Mouse (Mus musculus) testis, adult 2 months (tissue): Measurements from ENCODE around the gene Krtap3-1.

Experiments used
- CTCF ChIP-seq: fragments of 200-500 bp; IDR thresholded peaks from 2 replicates; pipeline ENCODE4 v1.5.1; 2012; ENCODE audit warnings: low read depth, mild to moderate bottlenecking, inconsistent platforms, low read length, moderate library complexity; ENCODE audit not compliant: control insufficient read depth, insufficient read depth, insufficient replicate concordance
- POLR2A ChIP-seq: fragments of 200-500 bp; IDR thresholded peaks from 2 replicates; pipeline ENCODE4 v1.6.1; 2012; ENCODE audit warnings: low read depth, mild to moderate bottlenecking, inconsistent platforms, low read length, moderate library complexity; ENCODE audit not compliant: control insufficient read depth

DNA sequence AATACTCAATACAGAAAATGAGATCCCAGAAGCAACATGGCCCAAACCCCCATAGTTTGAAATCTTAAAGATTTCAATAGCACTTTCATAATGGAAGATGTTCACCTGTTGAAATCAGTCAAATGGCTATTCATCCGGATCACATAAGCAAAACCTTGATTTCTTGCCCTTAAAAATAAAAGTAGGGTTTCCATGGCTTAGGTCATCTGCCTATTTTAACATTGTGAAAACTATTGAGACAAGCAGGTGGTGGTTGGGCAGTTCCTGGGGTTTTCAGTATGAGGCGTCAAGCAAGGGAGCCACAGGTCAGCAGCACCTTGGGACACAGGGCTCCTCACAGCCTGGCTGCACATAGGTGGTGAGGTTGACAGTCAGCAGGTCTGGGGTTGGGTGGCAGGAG lies 10.2 kb downstream of the Krtap3-1 start:
- no peak for TF ChIP-seq POLR2A
- TF ChIP-seq CTCF: no peak
